Mouse (Mus musculus): ENCODE results near the gene Prkag2. TPM values are rescaled to one million over a fixed set of nuclear protein-coding genes. Genes with fewer than 3 reads are reported as not detected.

The Prkag2 gene
- total and polyA plus RNA-seq, 3 experiments = not detected

DNA sequence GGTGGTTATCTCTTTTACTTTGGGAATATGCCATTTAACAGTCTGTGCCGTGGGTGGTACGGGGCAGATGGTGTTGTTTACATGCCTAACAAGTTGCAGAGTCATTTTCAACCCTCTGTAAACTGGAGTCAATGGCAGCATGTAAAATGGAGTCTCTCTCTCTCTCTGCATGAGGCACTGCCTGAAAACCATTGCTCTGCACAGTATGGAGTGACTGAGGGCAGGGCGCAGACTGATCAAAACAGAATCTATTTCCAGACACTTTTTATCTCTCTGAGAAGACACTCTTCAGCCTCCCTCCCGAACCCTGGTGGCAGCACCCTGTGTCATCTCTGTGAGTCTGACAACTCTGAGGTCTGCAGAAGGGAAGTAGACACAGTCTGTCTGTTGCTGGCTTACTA is 69.0 kb downstream of the Prkag2 start:
- H3K36me3 ChIP-seq (replicated peaks) = no peaks in the 10 kb centered on the region
- H3K9me3 ChIP-seq (replicated peaks) = no peaks in the 10 kb centered on the region
- TF ChIP-seq TAL1 (conservative IDR thresholded peaks at IDR 0.05; ENCODE audit: low read depth, low read length) (no peak), CTCF (IDR thresholded peaks at IDR 0.05; ENCODE audit: low read depth, low read length) (no peak), GATA2 (IDR thresholded peaks at IDR 0.05; ENCODE audit: borderline replicate concordance, low read depth, low read length) (no peak), GATA1 (IDR thresholded peaks at IDR 0.05; ENCODE audit: borderline replicate concordance, low read length) (no peak), POLR2AphosphoS5 (IDR thresholded peaks at IDR 0.05; ENCODE audit: insufficient replicate concordance, low read depth, low read length) (no peak)
- no peaks in the 10 kb centered on the region for H3K27me3 ChIP-seq (ENCODE audit: insufficient read depth, low read length)
- ATAC-seq (ENCODE audit: extremely low read depth, insufficient number of reproducible peaks, low FRiP score, poor library complexity, severe bottlenecking) (no peak), DNase-seq (ENCODE audit: low spot score) (no peak)
- no peaks in the 10 kb centered on the region for H3K4me1 ChIP-seq (ENCODE audit: insufficient read depth, low read depth, low read length)
- no peak overlapping the region for H3K4me3 ChIP-seq (ENCODE audit: low read depth, low read length)

GRCm38 (mm10) chr5:25031037-25031436 is 69.4 kb downstream of the Prkag2 start:
- ATAC-seq (ENCODE audit: extremely low read depth, insufficient number of reproducible peaks, low FRiP score, poor library complexity, severe bottlenecking) = no peak

DNA sequence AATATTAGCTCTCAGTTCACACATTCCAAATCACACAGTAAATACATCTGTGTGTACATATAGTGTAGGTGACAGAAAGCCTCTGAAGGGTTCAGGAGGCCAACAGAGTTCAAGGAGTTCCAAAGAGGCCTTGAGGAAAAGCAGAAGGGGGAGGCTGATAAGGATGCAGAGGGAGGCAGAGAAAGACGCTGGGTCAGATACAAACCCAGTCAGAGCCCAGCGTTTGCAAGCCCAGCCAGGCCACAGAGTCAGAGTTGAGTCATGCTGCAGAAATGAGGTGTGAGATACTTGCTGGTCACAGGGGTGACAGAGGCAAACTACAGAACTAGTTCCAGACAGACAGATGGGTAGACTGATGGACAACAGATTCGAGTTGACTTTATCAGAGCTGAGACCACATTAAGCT is 70.2 kb downstream of the Prkag2 start:
- DNase-seq (ENCODE audit: low spot score) = no peak
- no peaks in the 10 kb centered on the region for H3K9me3 ChIP-seq (replicated peaks)
- H3K4me3 ChIP-seq (ENCODE audit: low read depth, low read length) = no peak overlapping the region
- H3K36me3 ChIP-seq (replicated peaks) = no peaks in the 10 kb centered on the region
- ATAC-seq (ENCODE audit: extremely low read depth, insufficient number of reproducible peaks, low FRiP score, poor library complexity, severe bottlenecking) = no peak
- no peaks in the 10 kb centered on the region for H3K4me1 ChIP-seq (ENCODE audit: insufficient read depth, low read depth, low read length)
- no peaks in the 10 kb centered on the region for H3K27me3 ChIP-seq (ENCODE audit: insufficient read depth, low read length)
- TF ChIP-seq GATA2 (IDR thresholded peaks at IDR 0.05; ENCODE audit: borderline replicate concordance, low read depth, low read length) (no peak), POLR2AphosphoS5 (IDR thresholded peaks at IDR 0.05; ENCODE audit: insufficient replicate concordance, low read depth, low read length) (no peak), TAL1 (conservative IDR thresholded peaks at IDR 0.05; ENCODE audit: low read depth, low read length) (no peak)

More at GRCm38 (mm10) chr5:25031037-25031436, 69.4 kb downstream of the Prkag2 start:
- H3K36me3 ChIP-seq (replicated peaks) = no peaks in the 10 kb centered on the region
- no peak for DNase-seq (ENCODE audit: low spot score)
- H3K27me3 ChIP-seq (ENCODE audit: insufficient read depth, low read length) = no peaks in the 10 kb centered on the region
- H3K4me1 ChIP-seq (ENCODE audit: insufficient read depth, low read depth, low read length) = no peaks in the 10 kb centered on the region
- no peak overlapping the region for H3K4me3 ChIP-seq (ENCODE audit: low read depth, low read length)
- no peaks in the 10 kb centered on the region for H3K9me3 ChIP-seq (replicated peaks)
- TF ChIP-seq CTCF (IDR thresholded peaks at IDR 0.05; ENCODE audit: low read depth, low read length) = no peak
- TF ChIP-seq GATA1 (IDR thresholded peaks at IDR 0.05; ENCODE audit: borderline replicate concordance, low read length) = no peak
- TF ChIP-seq TAL1 (conservative IDR thresholded peaks at IDR 0.05; ENCODE audit: low read depth, low read length) = no peak
- TF ChIP-seq POLR2AphosphoS5 (IDR thresholded peaks at IDR 0.05; ENCODE audit: insufficient replicate concordance, low read depth, low read length) = no peak
- TF ChIP-seq GATA2 (IDR thresholded peaks at IDR 0.05; ENCODE audit: borderline replicate concordance, low read depth, low read length) = no peak

- DNase-seq (ENCODE audit: low spot score) (no peak), ATAC-seq (ENCODE audit: extremely low read depth, insufficient number of reproducible peaks, low FRiP score, poor library complexity, severe bottlenecking) (no peak)
- Histone ChIP-seq H3K4me1 (ENCODE audit: insufficient read depth, low read depth, low read length) (no peaks in the 10 kb centered on the region), H3K9me3 (replicated peaks) (no peaks in the 10 kb centered on the region), H3K36me3 (replicated peaks) (no peaks in the 10 kb centered on the region), H3K27me3 (ENCODE audit: insufficient read depth, low read length) (no peaks in the 10 kb centered on the region), H3K4me3 (ENCODE audit: low read depth, low read length) (no peak overlapping the region)
- TF ChIP-seq GATA1 (IDR thresholded peaks at IDR 0.05; ENCODE audit: borderline replicate concordance, low read length) = no peak
- TF ChIP-seq TAL1 (conservative IDR thresholded peaks at IDR 0.05; ENCODE audit: low read depth, low read length) = no peak
- TF ChIP-seq POLR2AphosphoS5 (IDR thresholded peaks at IDR 0.05; ENCODE audit: insufficient replicate concordance, low read depth, low read length) = no peak
- TF ChIP-seq CTCF (IDR thresholded peaks at IDR 0.05; ENCODE audit: low read depth, low read length) = no peak
- no peak for TF ChIP-seq GATA2 (IDR thresholded peaks at IDR 0.05; ENCODE audit: borderline replicate concordance, low read depth, low read length)
Measured at GRCm38 (mm10) chr5:25027673-25028072, 72.8 kb downstream of the Prkag2 start.

DNA sequence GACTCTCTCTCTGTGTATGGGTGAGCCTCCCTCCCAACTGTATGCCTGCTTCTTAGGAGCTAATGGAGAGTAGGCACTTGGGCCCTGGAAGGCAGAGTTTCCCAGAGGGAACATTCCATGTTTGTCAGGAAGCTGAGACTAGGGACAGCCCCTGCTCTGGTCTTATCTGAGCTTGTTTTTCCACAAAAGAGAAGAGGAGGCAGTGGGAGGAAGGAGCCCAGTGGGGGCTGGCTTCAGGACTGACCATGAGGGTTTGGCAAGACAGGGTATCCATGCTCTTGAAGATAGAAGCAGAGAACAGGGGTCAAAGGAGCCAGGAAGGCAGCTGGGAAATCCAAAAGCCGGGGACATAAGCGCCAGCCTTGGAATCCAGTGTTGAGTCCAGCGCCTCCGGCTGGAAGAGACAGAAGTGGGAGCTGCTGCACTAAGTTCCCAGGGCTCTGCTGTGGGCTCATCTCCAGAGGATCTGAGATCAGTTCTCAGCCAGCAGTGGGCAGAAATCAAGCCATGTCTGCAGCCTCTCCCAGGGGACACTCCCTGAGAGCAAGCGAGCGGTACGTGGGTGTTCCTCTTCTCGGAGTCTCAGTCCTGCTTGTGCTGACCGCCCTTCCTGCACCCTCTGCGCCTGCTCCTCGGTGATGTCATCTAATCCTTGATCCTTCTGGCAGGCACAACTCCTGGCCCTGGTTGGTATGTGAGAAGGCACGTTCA is 75.0 kb downstream of the Prkag2 start:
- ATAC-seq (ENCODE audit: extremely low read depth, insufficient number of reproducible peaks, low FRiP score, poor library complexity, severe bottlenecking) (no peak), DNase-seq (ENCODE audit: low spot score) (no peak)
- Histone ChIP-seq H3K27me3 (ENCODE audit: insufficient read depth, low read length) (no peaks in the 10 kb centered on the region), H3K9me3 (replicated peaks) (no peaks in the 10 kb centered on the region), H3K4me3 (ENCODE audit: low read depth, low read length) (no peak overlapping the region), H3K36me3 (replicated peaks) (no peaks in the 10 kb centered on the region), H3K4me1 (ENCODE audit: insufficient read depth, low read depth, low read length) (no peaks in the 10 kb centered on the region)
- TF ChIP-seq GATA1 (IDR thresholded peaks at IDR 0.05; ENCODE audit: borderline replicate concordance, low read length) (no peak), GATA2 (IDR thresholded peaks at IDR 0.05; ENCODE audit: borderline replicate concordance, low read depth, low read length) (no peak), CTCF (IDR thresholded peaks at IDR 0.05; ENCODE audit: low read depth, low read length) (no peak), TAL1 (conservative IDR thresholded peaks at IDR 0.05; ENCODE audit: low read depth, low read length) (no peak), POLR2AphosphoS5 (IDR thresholded peaks at IDR 0.05; ENCODE audit: insufficient replicate concordance, low read depth, low read length) (no peak)

DNA sequence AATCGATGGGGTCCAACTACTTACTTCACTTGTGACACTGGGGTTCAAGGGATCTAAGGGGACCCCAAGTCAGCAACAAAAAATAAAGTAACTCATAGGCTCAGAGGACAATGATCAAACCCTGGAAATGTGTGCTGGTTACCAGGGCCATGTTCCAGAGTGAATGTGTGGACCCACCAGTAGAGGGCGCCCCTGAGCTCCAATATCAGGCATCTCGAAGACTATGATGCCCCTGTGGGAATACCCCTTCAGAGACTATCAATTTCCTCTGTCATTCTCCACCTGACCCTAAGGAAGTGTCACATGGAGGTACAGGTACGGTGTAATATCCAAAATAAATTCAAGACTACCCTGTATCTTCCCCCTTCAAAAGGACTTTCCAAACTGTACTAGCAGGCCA is 77.5 kb downstream of the Prkag2 start:
- ATAC-seq (ENCODE audit: extremely low read depth, insufficient number of reproducible peaks, low FRiP score, poor library complexity, severe bottlenecking) (no peak), DNase-seq (ENCODE audit: low spot score) (no peak)
- no peaks in the 10 kb centered on the region for H3K4me1 ChIP-seq (ENCODE audit: insufficient read depth, low read depth, low read length)
- no peaks in the 10 kb centered on the region for H3K27me3 ChIP-seq (ENCODE audit: insufficient read depth, low read length)
- no peak overlapping the region for H3K4me3 ChIP-seq (ENCODE audit: low read depth, low read length)
- TF ChIP-seq GATA1 (IDR thresholded peaks at IDR 0.05; ENCODE audit: borderline replicate concordance, low read length) (no peak), CTCF (IDR thresholded peaks at IDR 0.05; ENCODE audit: low read depth, low read length) (peak; percentile 43), GATA2 (IDR thresholded peaks at IDR 0.05; ENCODE audit: borderline replicate concordance, low read depth, low read length) (no peak)
- no peaks in the 10 kb centered on the region for H3K36me3 ChIP-seq (replicated peaks)
- H3K9me3 ChIP-seq (replicated peaks) = no peaks in the 10 kb centered on the region

Data from G1E (cell line).